Mouse (Mus musculus): ENCODE measurements around the gene Hist1h2bg. TPM values are rescaled to one million over a fixed set of nuclear protein-coding genes. Genes with fewer than 3 reads are reported as not detected.
"Not testable (repeated sequence)": the region's sequence is repeated elsewhere in the genome, so short reads cannot be mapped to it uniquely, and the experiment has no call there.

Gene Hist1h2bg
- total RNA-seq, 2 experiments from 2014 or later, result 79.1 to 83.5 TPM

GRCm38 (mm10) chr13:23581408-23582218 is 10.4 kb downstream of the Hist1h2bg start, which contains the start of gene Hist1h4d:
Gene Hist1h4d, plus strand, starts transcription at chr13:23581598.
- DNase-seq (ENCODE audit: extremely low spot score in 1 of 2, low spot score in 1 of 2), result peak; percentile 93 to 97

- no peak for DNase-seq (ENCODE audit: extremely low spot score in 1 of 2, low spot score in 1 of 2)
Observed at GRCm38 (mm10) chr13:23582219-23583056, 11.2 kb downstream of the Hist1h2bg start.

- no peak for DNase-seq (ENCODE audit: extremely low spot score in 1 of 2, low spot score in 1 of 2)
Observed at GRCm38 (mm10) chr13:23583387-23584068, 12.3 kb downstream of the Hist1h2bg start.

GRCm38 (mm10) chr13:23584331-23584730 is 13.1 kb downstream of the Hist1h2bg start:
- DNase-seq (ENCODE audit: extremely low spot score in 1 of 2, low spot score in 1 of 2), result no peak

GRCm38 (mm10) chr13:23585029-23585441 is 13.8 kb downstream of the Hist1h2bg start:
- DNase-seq (ENCODE audit: extremely low spot score in 1 of 2, low spot score in 1 of 2), result peak; percentile 54 to 57

GRCm38 (mm10) chr13:23585442-23586098 is 14.4 kb downstream of the Hist1h2bg start:
- DNase-seq (ENCODE audit: extremely low spot score in 1 of 2, low spot score in 1 of 2), result peak; percentile 39 to 42

- DNase-seq (ENCODE audit: extremely low spot score in 1 of 2, low spot score in 1 of 2), result no peak
Observed at GRCm38 (mm10) chr13:23586099-23586939, 15.1 kb downstream of the Hist1h2bg start.

GRCm38 (mm10) chr13:23586940-23587225 is 15.7 kb downstream of the Hist1h2bg start:
- no peak for DNase-seq (ENCODE audit: extremely low spot score in 1 of 2, low spot score in 1 of 2)

- DNase-seq (ENCODE audit: extremely low spot score in 1 of 2, low spot score in 1 of 2), result no peak
Observed at GRCm38 (mm10) chr13:23591206-23591605, 20.0 kb downstream of the Hist1h2bg start.

- DNase-seq (ENCODE audit: extremely low spot score in 1 of 2, low spot score in 1 of 2), result not testable (repeated sequence)
Observed at GRCm38 (mm10) chr13:23591886-23592285, 20.7 kb downstream of the Hist1h2bg start.

GRCm38 (mm10) chr13:23592614-23593013 is 21.4 kb downstream of the Hist1h2bg start:
- DNase-seq (ENCODE audit: extremely low spot score in 1 of 2, low spot score in 1 of 2), result no peak

GRCm38 (mm10) chr13:23593051-23593770 is 22.0 kb downstream of the Hist1h2bg start:
- DNase-seq (ENCODE audit: extremely low spot score in 1 of 2, low spot score in 1 of 2), result no peak

GRCm38 (mm10) chr13:23595185-23595584 is 24.0 kb downstream of the Hist1h2bg start:
- DNase-seq (ENCODE audit: extremely low spot score in 1 of 2, low spot score in 1 of 2), result no peak

GRCm38 (mm10) chr13:23595622-23596372 is 24.6 kb downstream of the Hist1h2bg start:
- no peak for DNase-seq (ENCODE audit: extremely low spot score in 1 of 2, low spot score in 1 of 2)

GRCm38 (mm10) chr13:23597957-23598356 is 26.8 kb downstream of the Hist1h2bg start:
- peak; percentile 61 to 88 for DNase-seq (ENCODE audit: extremely low spot score in 1 of 2, low spot score in 1 of 2)

- no peak for DNase-seq (ENCODE audit: extremely low spot score in 1 of 2, low spot score in 1 of 2)
Observed at GRCm38 (mm10) chr13:23603182-23603699, 32.0 kb downstream of the Hist1h2bg start.

- DNase-seq (ENCODE audit: extremely low spot score in 1 of 2, low spot score in 1 of 2), result no peak
Observed at GRCm38 (mm10) chr13:23604452-23604851, 33.3 kb downstream of the Hist1h2bg start.

- no peak for DNase-seq (ENCODE audit: extremely low spot score in 1 of 2, low spot score in 1 of 2)
Observed at GRCm38 (mm10) chr13:23605052-23605451, 33.9 kb downstream of the Hist1h2bg start.

All from layer of hippocampus, postnatal 25 days (tissue).